Comparison of ENCODE assay signal across 8 mouse cellular contexts in the genomic region with DNA sequence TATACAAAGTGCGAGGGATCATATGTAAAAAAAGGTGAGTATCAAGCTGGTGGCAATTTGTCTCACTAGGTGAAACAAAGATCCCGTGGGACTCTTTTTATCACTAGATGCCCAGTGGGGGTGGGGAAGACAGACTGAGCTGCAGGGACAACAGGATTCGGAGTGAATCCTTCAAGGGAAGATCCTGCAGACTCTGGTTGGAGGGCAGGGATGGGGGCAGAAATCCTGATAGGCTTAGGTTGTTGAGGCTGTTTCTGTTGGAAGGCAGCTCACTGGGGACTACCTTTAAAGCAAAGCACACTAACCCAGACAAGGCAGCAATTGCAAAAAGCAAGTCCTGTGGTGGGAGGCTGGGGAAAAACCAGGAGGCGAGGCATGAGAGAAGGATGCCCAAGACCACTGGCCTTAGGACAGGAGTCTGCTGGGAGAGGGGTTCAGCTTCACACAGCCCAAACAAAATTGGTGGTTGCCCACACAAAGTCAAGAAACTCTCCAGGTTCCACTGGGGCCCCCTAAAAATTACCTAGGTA. TPM values are rescaled to one million over a fixed set of nuclear protein-coding genes. Genes with fewer than 3 reads are reported as not detected.
DNase-seq lines count a peak whose midpoint lies in the region; ATAC-seq and TF ChIP-seq lines count a peak whose summit lies in the region.

No protein-coding gene starts in this region.

- H3K4me3 ChIP-seq in limb, embryonic 12.5 days (replicated peaks), result no peak overlapping the region
- H3K4me3 ChIP-seq in limb, embryonic 10.5 days, result no peak overlapping the region
- no peak overlapping the region for H3K4me3 ChIP-seq in MEL (ENCODE audit: control insufficient read depth in 1 of 2, insufficient read depth in 1 of 2, low read depth in 2 of 2, low read length in 2 of 2)
- H3K4me3 ChIP-seq in liver, embryonic 13.5 days (replicated peaks), result peak overlapping the region; percentile 88

- DNase-seq in heart, adult 11 months, result peak; percentile 85
- no peak for DNase-seq in heart, postnatal 14 days
- DNase-seq in limb, embryonic 10.5 days (ENCODE audit: low spot score), result no peak
- no peak for DNase-seq in MEL (ENCODE audit: low read depth, low spot score)
- DNase-seq in liver, embryonic 13.5 days, result no peak
- DNase-seq in adrenal gland, postnatal 4 days (ENCODE audit: low spot score in 2 of 2), result no peak
- no peak for DNase-seq in cerebellum, postnatal 4 days (ENCODE audit: low spot score in 2 of 2)

- 82% methylated on average over 4 of the region's 4 CpGs for WGBS in limb, embryonic 12.5 days
- 83% methylated on average over 4 of the region's 4 CpGs for WGBS in limb, embryonic 10.5 days
- WGBS in liver, embryonic 13.5 days (ENCODE audit: insufficient replicate concordance), result 57% methylated on average over 4 of the region's 4 CpGs

- no peak for TF ChIP-seq POLR2A in MEL (IDR thresholded peaks at IDR 0.05; ENCODE audit: control insufficient read depth in 1 of 2, insufficient read depth in 1 of 2, low read depth in 1 of 2, low read length in 2 of 2, poor library complexity in 1 of 2)

- H3K4me2 ChIP-seq in limb, embryonic 12.5 days, result 0 out of 2 replicates have a peak overlapping the region, but pooled peaks have one; percentile 11
- H3K4me2 ChIP-seq in liver, embryonic 13.5 days, result peak overlapping the region; percentile 86

- TF ChIP-seq CTCF in MEL (IDR thresholded peaks at IDR 0.05 in 2 of 3, conservative IDR thresholded peaks at IDR 0.05 in 1 of 3; ENCODE audit: control insufficient read depth in 1 of 3, insufficient read depth in 1 of 3, low read depth in 2 of 3, low read length in 3 of 3, poor library complexity in 1 of 3, severe bottlenecking in 1 of 3), result no peak

- no peaks in the 10 kb centered on the region for H3K27me3 ChIP-seq in limb, embryonic 12.5 days
- no peaks in the 10 kb centered on the region for H3K27me3 ChIP-seq in limb, embryonic 10.5 days (ENCODE audit: low read depth, poor library complexity, severe bottlenecking)
- H3K27me3 ChIP-seq in MEL (ENCODE audit: control insufficient read depth in 1 of 2, insufficient read depth in 2 of 2, low read length in 2 of 2), result no peaks in the 10 kb centered on the region
- no peaks in the 10 kb centered on the region for H3K27me3 ChIP-seq in liver, embryonic 13.5 days

- no peak overlapping the region for H3K9ac ChIP-seq in limb, embryonic 12.5 days (replicated peaks)
- H3K9ac ChIP-seq in MEL (ENCODE audit: control insufficient read depth, low read depth, low read length, poor library complexity, severe bottlenecking), result no peak overlapping the region
- peak overlapping the region; percentile 96 for H3K9ac ChIP-seq in liver, embryonic 13.5 days

- no peak for TF ChIP-seq RAD21 in MEL (IDR thresholded peaks at IDR 0.05; ENCODE audit: low read depth, low read length)

- TF ChIP-seq EP300 in MEL (IDR thresholded peaks at IDR 0.05; ENCODE audit: low read depth in 1 of 2, low read length in 2 of 2), result no peak

- no peaks in the 10 kb centered on the region for H3K79me2 ChIP-seq in MEL (ENCODE audit: control insufficient read depth, insufficient read depth, low read length, poor library complexity)

- H3K36me3 ChIP-seq in limb, embryonic 12.5 days, result peaks cover 52% of the 10 kb centered on the region
- peaks cover 64% of the 10 kb centered on the region for H3K36me3 ChIP-seq in limb, embryonic 10.5 days
- peaks cover 0 to 21% of the 10 kb centered on the region in 2 experiments; a peak in 2 of 4 replicates for H3K36me3 ChIP-seq in MEL (ENCODE audit: control insufficient read depth in 1 of 2, insufficient read depth in 2 of 2, low read length in 2 of 2)
- peaks cover 73% of the 10 kb centered on the region for H3K36me3 ChIP-seq in liver, embryonic 13.5 days

- H3K4me1 ChIP-seq in limb, embryonic 12.5 days (replicated peaks), result peaks cover 77% of the 10 kb centered on the region
- H3K4me1 ChIP-seq in limb, embryonic 10.5 days, result peaks cover 57% of the 10 kb centered on the region
- peaks cover 3 to 19% of the 10 kb centered on the region in 2 experiments for H3K4me1 ChIP-seq in MEL (ENCODE audit: control insufficient read depth in 1 of 2, insufficient read depth in 2 of 2, low read length in 2 of 2)
- H3K4me1 ChIP-seq in liver, embryonic 13.5 days (replicated peaks), result peaks cover 94% of the 10 kb centered on the region

- no peaks in the 10 kb centered on the region for H3K9me3 ChIP-seq in limb, embryonic 12.5 days
- no peaks in the 10 kb centered on the region for H3K9me3 ChIP-seq in limb, embryonic 10.5 days (replicated peaks)
- H3K9me3 ChIP-seq in MEL (replicated peaks; ENCODE audit: insufficient read depth, low read length), result no peaks in the 10 kb centered on the region
- no peaks in the 10 kb centered on the region for H3K9me3 ChIP-seq in liver, embryonic 13.5 days (replicated peaks)

- ATAC-seq in limb, embryonic 12.5 days (ENCODE audit: insufficient number of reproducible peaks, insufficient read depth, low FRiP score, low TSS enrichment, low read depth), result no peak
- ATAC-seq in liver, embryonic 13.5 days (ENCODE audit: low read depth), result no peak; the same call in 1 of the 2 replicates

- intact Hi-C loops in heart, postnatal 14 days (cut with DNase I), result no loop called here

- H3K27ac ChIP-seq in limb, embryonic 12.5 days, result no peak overlapping the region
- no peak overlapping the region for H3K27ac ChIP-seq in limb, embryonic 10.5 days
- peak overlapping the region; percentile 0; the same call in 1 of the 2 replicates for H3K27ac ChIP-seq in MEL (ENCODE audit: control insufficient read depth, low read depth, low read length)
- H3K27ac ChIP-seq in liver, embryonic 13.5 days, result peak overlapping the region; percentile 98

TF ChIP-seq in MEL, 35 proteins besides CTCF, POLR2A, EP300 and RAD21:
- TF ChIP-seq GATA1 (IDR thresholded peaks at IDR 0.05; ENCODE audit: low read depth, low read length) (no peak), POLR2AphosphoS5 (IDR thresholded peaks at IDR 0.05; ENCODE audit: borderline replicate concordance, low read depth, low read length) (no peak), MYC (IDR thresholded peaks at IDR 0.05; ENCODE audit: low read depth, low read length) (no peak), SMC3 (IDR thresholded peaks at IDR 0.05; ENCODE audit: low read depth, low read length) (no peak), USF2 (IDR thresholded peaks at IDR 0.05; ENCODE audit: borderline replicate concordance in 1 of 2, insufficient read depth in 1 of 2, low read depth in 1 of 2, low read length in 2 of 2) (no peak), MXI1 (IDR thresholded peaks at IDR 0.05; ENCODE audit: low read depth, low read length) (no peak), CHD2 (IDR thresholded peaks at IDR 0.05; ENCODE audit: low read length) (no peak), GABPA (IDR thresholded peaks at IDR 0.05; ENCODE audit: low read depth, low read length) (no peak), UBTF (IDR thresholded peaks at IDR 0.05; ENCODE audit: borderline replicate concordance, insufficient read depth, low read depth, low read length) (no peak), ZC3H11A (IDR thresholded peaks at IDR 0.05; ENCODE audit: low read depth, low read length) (no peak), KAT2A (conservative IDR thresholded peaks at IDR 0.05; ENCODE audit: low read depth, low read length) (no peak), MEF2A (IDR thresholded peaks at IDR 0.05; ENCODE audit: extremely low read depth, insufficient replicate concordance, low read depth, low read length, poor library complexity, severe bottlenecking) (no peak), MYB (IDR thresholded peaks at IDR 0.05; ENCODE audit: low read depth, low read length) (no peak), MAX (IDR thresholded peaks at IDR 0.05; ENCODE audit: low read length) (no peak), TCF12 (IDR thresholded peaks at IDR 0.05; ENCODE audit: low read depth, low read length) (no peak), RCOR1 (IDR thresholded peaks at IDR 0.05; ENCODE audit: low read depth, low read length) (no peak), POLR2AphosphoS2 (IDR thresholded peaks at IDR 0.05; ENCODE audit: low read length) (no peak), ETS1 (IDR thresholded peaks at IDR 0.05; ENCODE audit: low read depth, low read length) (no peak), ZNF384 (IDR thresholded peaks at IDR 0.05; ENCODE audit: low read depth, low read length) (no peak)

RNA-seq across cellular contexts. Expression of a gene that starts 6.3 kb away (rescaled TPM):
- 10 to 100 TPM; 79.8 to 92.2 TPM for total RNA-seq in heart, postnatal 14 days (2021)
- 107 and 110 TPM in 2 replicates for polyA plus RNA-seq in limb, embryonic 12.5 days (2016; fragmentation: Nextera tagmentation; extraction: Ambion mirVana)
- 90.1 and 103 TPM in 2 replicates for polyA plus RNA-seq in limb, embryonic 10.5 days (2016; fragmentation: Nextera tagmentation; extraction: Ambion mirVana)
- total RNA-seq in MEL (2012; rRNA removed), result 4.8 and 6.5 TPM in 2 replicates
- 10 to 100 TPM in 1 of 2 experiments, not detected in 1; 23.9 TPM for polyA plus RNA-seq in MEL (2012; ENCODE audit: insufficient read depth in 1 of 2, insufficient read length in 2 of 2, low read depth in 1 of 2, low replicate concordance in 2 of 2, missing spikeins in 1 of 2)
- polyA plus RNA-seq in liver, embryonic 13.5 days (2015; fragmentation: Nextera tagmentation; extraction: Ambion mirVana), result 148 and 164 TPM in 2 replicates
- 10 to 100 TPM; 63.5 to 64.6 TPM for total RNA-seq in adrenal gland, postnatal 4 days (2021)

RNA-seq across cellular contexts. Expression of a gene that starts 22.5 kb away (rescaled TPM):
- 1 to 10 TPM; 4.4 to 8.5 TPM for total RNA-seq in heart, postnatal 14 days (2021)
- 110 and 114 TPM in 2 replicates for polyA plus RNA-seq in limb, embryonic 12.5 days (2016; fragmentation: Nextera tagmentation; extraction: Ambion mirVana)
- 141 and 147 TPM in 2 replicates for polyA plus RNA-seq in limb, embryonic 10.5 days (2016; fragmentation: Nextera tagmentation; extraction: Ambion mirVana)
- 59.3 and 68.3 TPM in 2 replicates for total RNA-seq in MEL (2012; rRNA removed)
- 100 to 1,000 TPM in 1 of 2 experiments, not detected in 1; 131 TPM for polyA plus RNA-seq in MEL (2012; ENCODE audit: insufficient read depth in 1 of 2, insufficient read length in 2 of 2, low read depth in 1 of 2, low replicate concordance in 2 of 2, missing spikeins in 1 of 2)
- 59.8 and 79.4 TPM in 2 replicates for polyA plus RNA-seq in liver, embryonic 13.5 days (2015; fragmentation: Nextera tagmentation; extraction: Ambion mirVana)
- 10 to 100 TPM; 31.7 to 39.7 TPM for total RNA-seq in adrenal gland, postnatal 4 days (2021)

Comparison
In these comparisons a context has a peak if more than half of its experiments do, and no peak if none do; other contexts are left out.
1. H3K27ac ChIP-seq: peak in MEL (single experiment) and liver, embryonic 13.5 days (single experiment); none in limb, embryonic 12.5 days (single experiment) and limb, embryonic 10.5 days (single experiment).